Mouse (Mus musculus) liver, embryonic 14.5 days (tissue): ENCODE data around the gene B230219D22Rik.

Experiments
- CTCF ChIP-seq: IDR thresholded peaks from 2 replicates; pipeline ENCODE4 v1.5.1; 2016; ENCODE audit warnings: antibody characterized with exemption, low read depth, control low read depth
- EP300 ChIP-seq: IDR thresholded peaks from 2 replicates; pipeline ENCODE4 v1.6.1; 2016; ENCODE audit warnings: antibody characterized with exemption, low read depth

DNA sequence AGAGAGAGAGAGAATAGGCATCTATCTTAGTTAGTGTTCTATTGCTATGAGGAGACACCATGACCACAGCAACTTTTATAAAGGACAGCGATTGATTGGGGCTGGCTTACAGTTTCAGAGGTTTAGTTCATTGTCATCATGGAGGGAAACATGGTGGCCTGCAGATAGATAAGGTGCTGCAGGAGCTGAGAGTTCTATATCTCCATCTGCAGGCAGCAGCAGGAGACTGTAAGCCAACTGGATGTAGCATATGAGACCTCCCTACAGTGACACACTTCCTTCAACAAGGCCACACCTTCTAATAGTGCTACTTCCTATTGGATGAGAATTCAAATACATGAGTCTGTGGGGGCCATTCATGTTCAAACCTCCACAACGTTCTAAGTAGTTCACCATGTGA is 39.2 kb downstream of the B230219D22Rik start:
- TF ChIP-seq CTCF: no peak
- TF ChIP-seq EP300: peak; percentile 19; the same call in 1 of the 2 replicates
